In the genomic region with DNA sequence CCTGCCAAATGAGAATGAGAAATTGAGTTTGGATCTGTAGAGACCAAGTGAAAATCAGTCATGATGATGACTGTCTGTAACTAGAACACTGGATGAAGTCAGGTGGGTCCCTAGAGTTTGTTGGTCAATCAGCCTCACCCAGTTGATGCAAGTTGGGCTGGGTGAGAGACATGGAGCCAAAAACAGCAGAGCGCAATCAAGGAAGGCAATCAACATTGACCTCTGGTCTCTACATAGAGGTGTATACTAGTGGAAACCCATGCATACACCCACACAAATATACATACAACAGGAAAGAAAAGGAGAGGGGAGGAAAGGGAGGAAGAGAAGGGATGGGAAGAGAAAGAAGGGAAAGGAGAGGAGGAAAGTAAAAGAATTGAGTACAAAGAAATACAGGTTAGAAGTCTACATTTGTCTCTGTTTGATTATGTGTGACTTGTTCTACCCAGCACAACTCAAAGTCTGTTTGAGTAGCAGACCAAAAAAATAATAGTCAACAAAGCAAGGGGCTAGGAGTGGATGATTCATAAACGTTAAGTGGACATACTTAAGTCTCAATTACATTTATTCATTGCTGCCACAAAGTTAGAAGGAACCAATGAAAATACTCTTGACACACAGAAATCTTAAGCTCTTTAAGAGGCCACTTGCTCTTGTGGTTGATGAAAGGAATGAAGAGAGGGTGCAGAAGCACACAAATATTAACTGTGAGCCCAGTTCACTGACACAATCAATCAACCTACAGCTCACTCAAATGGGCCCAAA, we compare ENCODE assay signal across 20 mouse cellular contexts.
"Had no signal": no experiment of that assay in that cellular context is flagged by ENCODE, and none has a peak within 500 bp of the region (broad histone marks: within the 10 kb centered on the region; RNA-seq: fewer than 3 reads in every experiment).

No protein-coding gene starts in this region.

- H3K27me3 ChIP-seq: limb, embryonic 13.5 days; liver, embryonic 12.5 days; liver, embryonic 15.5 days; midbrain, embryonic 13.5 days had no signal

- H3K9me3 ChIP-seq: limb, embryonic 10.5 days; limb, embryonic 13.5 days; liver, embryonic 12.5 days; liver, embryonic 15.5 days; midbrain, embryonic 13.5 days had no signal

- DNase-seq: kidney, adult 18-20 months; kidney, postnatal 25 days; liver; right cerebral cortex, postnatal 14 days; right cerebral cortex, postnatal 4 days; thymus, adult 2 months; thymus, postnatal 14 days; thymus, postnatal 4 days had no signal

- H3K4me2 ChIP-seq: limb, embryonic 13.5 days; liver, embryonic 12.5 days; liver, embryonic 15.5 days; midbrain, embryonic 13.5 days had no signal

- ATAC-seq: hindbrain, postnatal 0 days; inflammation-experienced regulatory T-cells, adult 6 months; intestine, embryonic 16.5 days; liver, embryonic 12.5 days; midbrain, embryonic 13.5 days; midbrain, embryonic 16.5 days had no signal

- H3K27ac ChIP-seq: hindbrain, postnatal 0 days; kidney, postnatal 0 days; limb, embryonic 10.5 days; limb, embryonic 13.5 days; liver, embryonic 12.5 days; liver, embryonic 15.5 days; macrophage; midbrain, embryonic 13.5 days; stomach, postnatal 0 days had no signal

- H3K9ac ChIP-seq: limb, embryonic 13.5 days; liver, embryonic 12.5 days; liver, embryonic 15.5 days; midbrain, embryonic 13.5 days had no signal

- H3K4me3 ChIP-seq: limb, embryonic 10.5 days; limb, embryonic 13.5 days; liver, embryonic 12.5 days; liver, embryonic 15.5 days; midbrain, embryonic 13.5 days had no signal

- H3K36me3 ChIP-seq: limb, embryonic 10.5 days; limb, embryonic 13.5 days; liver, embryonic 12.5 days; liver, embryonic 15.5 days; midbrain, embryonic 13.5 days had no signal

- H3K4me1 ChIP-seq: limb, embryonic 10.5 days; limb, embryonic 13.5 days; liver, embryonic 12.5 days; liver, embryonic 15.5 days; midbrain, embryonic 13.5 days had no signal
